Mouse (Mus musculus) cortical plate, adult 2 months (tissue): ENCODE results near the gene Cyp2j7.

Experiments
- CTCF ChIP-seq: fragments of 200-500 bp; IDR thresholded peaks from 2 replicates; pipeline ENCODE4 v1.5.1; 2011; ENCODE audit warnings: mild to moderate bottlenecking, control low read depth, low read length; ENCODE audit not compliant: insufficient read depth; ENCODE audit errors: extremely low read depth
- POLR2A ChIP-seq: fragments of 200-500 bp; IDR thresholded peaks from 2 replicates; pipeline ENCODE4 v1.6.1; 2011; ENCODE audit warnings: mild to moderate bottlenecking, low read length, control low read depth; ENCODE audit not compliant: insufficient read depth; ENCODE audit errors: extremely low read depth

DNA sequence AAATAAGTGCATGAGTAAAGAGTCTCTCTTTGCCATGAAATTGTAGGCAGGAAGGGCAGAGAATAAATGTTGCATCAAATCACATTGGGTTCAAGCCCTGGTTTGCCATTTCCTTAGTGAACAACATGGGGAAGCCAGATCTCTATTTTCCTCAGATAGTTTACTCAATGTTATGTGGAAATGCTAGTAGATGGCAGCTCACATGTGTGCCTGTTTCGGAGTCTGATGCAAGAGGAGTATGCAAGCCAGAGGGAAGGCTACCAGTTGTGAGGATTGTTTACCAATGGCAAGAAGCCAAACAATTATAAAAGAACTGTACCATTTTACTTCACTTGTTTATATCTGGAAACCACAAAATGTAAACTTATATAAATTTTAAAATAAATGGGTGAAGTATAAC is 74.9 kb downstream of the Cyp2j7 start:
- TF ChIP-seq POLR2A: no peak
- TF ChIP-seq CTCF: no peak
